Mouse (Mus musculus): ENCODE data around the gene Fam189b. TPM values are rescaled to one million over a fixed set of nuclear protein-coding genes. Genes with fewer than 3 reads are reported as not detected.
"Not testable (repeated sequence)": the region's sequence is repeated elsewhere in the genome, so short reads cannot be mapped to it uniquely, and the experiment has no call there.

Fam189b gene
- polyA plus RNA-seq, 1 experiment from 2014 or later = 15.1 TPM

GRCm38 (mm10) chr3:89210162-89210561 lies 27.2 kb downstream of the Fam189b start:
- Histone ChIP-seq H3K9me3 (replicated peaks) (no peaks in the 10 kb centered on the region), H3K4me3 (no peak overlapping the region), H3K9ac (no peak overlapping the region), H3K4me1 (peaks cover 18% of the 10 kb centered on the region), H3K4me2 (no peak overlapping the region), H3K36me3 (ENCODE audit: poor library complexity, severe bottlenecking) (peaks cover 57% of the 10 kb centered on the region), H3K27ac (no peak overlapping the region), H3K27me3 (no peaks in the 10 kb centered on the region)
- WGBS = 92% methylated on average over 13 of the region's 13 CpGs
- ATAC-seq = no peak

- WGBS = 88% methylated on average over 7 of the region's 7 CpGs
- Histone ChIP-seq H3K36me3 (ENCODE audit: poor library complexity, severe bottlenecking) (peaks cover 52% of the 10 kb centered on the region), H3K27ac (no peak overlapping the region), H3K4me3 (no peak overlapping the region), H3K4me2 (no peak overlapping the region), H3K27me3 (no peaks in the 10 kb centered on the region), H3K4me1 (peaks cover 23% of the 10 kb centered on the region), H3K9ac (no peak overlapping the region), H3K9me3 (replicated peaks) (no peaks in the 10 kb centered on the region)
- ATAC-seq = no peak
Observed at GRCm38 (mm10) chr3:89210731-89211130, 27.8 kb downstream of the Fam189b start.

- Histone ChIP-seq H3K4me2 (peak overlapping the region; percentile 70), H3K27ac (peak overlapping the region; percentile 97), H3K9me3 (replicated peaks) (no peaks in the 10 kb centered on the region), H3K36me3 (ENCODE audit: poor library complexity, severe bottlenecking) (peaks cover 32% of the 10 kb centered on the region), H3K4me1 (peaks cover 50% of the 10 kb centered on the region), H3K4me3 (peak overlapping the region; percentile 72), H3K9ac (peak overlapping the region; percentile 76), H3K27me3 (no peaks in the 10 kb centered on the region)
- under 1% methylated on average over 63 of the region's 69 CpGs for WGBS
- peak; percentile 86 for ATAC-seq
Observed at GRCm38 (mm10) chr3:89213803-89214530, 31.0 kb downstream of the Fam189b start.

GRCm38 (mm10) chr3:89214681-89215411 lies 31.9 kb downstream of the Fam189b start, which contains the start of gene Thbs3:
Gene Thbs3 (plus strand): TSS chr3:89215180.
- peak; percentile 11 for ATAC-seq
- H3K4me1 ChIP-seq = peaks cover 57% of the 10 kb centered on the region

GRCm38 (mm10) chr3:89215853-89216252 lies 32.9 kb downstream of the Fam189b start:
- ATAC-seq = peak; percentile 39

More at GRCm38 (mm10) chr3:89214681-89215411, 31.9 kb downstream of the Fam189b start, which contains the start of gene Thbs3:
- H3K27ac ChIP-seq = peak within 1 kb of the TSS; percentile 97
- WGBS = under 1% methylated on average over 18 of the region's 19 CpGs
- peak within 1 kb of the TSS; percentile 72 for H3K4me3 ChIP-seq
- peaks cover 28% of the 10 kb centered on the region for H3K36me3 ChIP-seq (ENCODE audit: poor library complexity, severe bottlenecking)
- no peaks in the 10 kb centered on the region for H3K9me3 ChIP-seq (replicated peaks)
- peak within 1 kb of the TSS; percentile 76 for H3K9ac ChIP-seq
- H3K27me3 ChIP-seq = no peaks in the 10 kb centered on the region
- H3K4me2 ChIP-seq = peak within 1 kb of the TSS; percentile 70

GRCm38 (mm10) chr3:89216407-89216806 lies 33.5 kb downstream of the Fam189b start:
- peak overlapping the region; percentile 70; the same call in 1 of the 2 replicates for H3K4me2 ChIP-seq
- WGBS = 69% methylated on average over 7 of the region's 7 CpGs
- H3K27ac ChIP-seq = peak overlapping the region; percentile 97; the same call in 1 of the 2 replicates
- peaks cover 25% of the 10 kb centered on the region for H3K36me3 ChIP-seq (ENCODE audit: poor library complexity, severe bottlenecking)
- H3K4me1 ChIP-seq = peaks cover 68% of the 10 kb centered on the region
- H3K27me3 ChIP-seq; ATAC-seq; H3K9me3 ChIP-seq (replicated peaks): not testable (repeated sequence)
- peak overlapping the region; percentile 76; the same call in 1 of the 2 replicates for H3K9ac ChIP-seq
- 0 out of 2 replicates have a peak overlapping the region, but pooled peaks have one; percentile 72 for H3K4me3 ChIP-seq

More at GRCm38 (mm10) chr3:89215853-89216252, 32.9 kb downstream of the Fam189b start:
- Histone ChIP-seq H3K4me3 (peak overlapping the region; percentile 72), H3K27ac (peak overlapping the region; percentile 97), H3K36me3 (ENCODE audit: poor library complexity, severe bottlenecking) (peaks cover 23% of the 10 kb centered on the region; the same call in 1 of the 2 replicates), H3K9me3 (replicated peaks) (no peaks in the 10 kb centered on the region), H3K4me1 (peaks cover 62% of the 10 kb centered on the region), H3K4me2 (peak overlapping the region; percentile 70), H3K27me3 (no peaks in the 10 kb centered on the region), H3K9ac (peak overlapping the region; percentile 76)
- 0% methylated on average over 6 of the region's 6 CpGs for WGBS

GRCm38 (mm10) chr3:89218271-89218670 lies 35.3 kb downstream of the Fam189b start:
- 70% methylated on average over 1 of the region's 1 CpGs for WGBS
- Histone ChIP-seq H3K4me2 (no peak overlapping the region), H3K9me3 (replicated peaks) (no peaks in the 10 kb centered on the region), H3K4me1 (peaks cover 68% of the 10 kb centered on the region), H3K9ac (peak overlapping the region; percentile 43; the same call in 1 of the 2 replicates), H3K36me3 (ENCODE audit: poor library complexity, severe bottlenecking) (peaks cover 40% of the 10 kb centered on the region), H3K27me3 (no peaks in the 10 kb centered on the region), H3K4me3 (no peak overlapping the region), H3K27ac (0 out of 2 replicates have a peak overlapping the region, but pooled peaks have one; percentile 1)
- no peak for ATAC-seq

GRCm38 (mm10) chr3:89219546-89219945 lies 36.6 kb downstream of the Fam189b start:
- Histone ChIP-seq H3K4me3 (no peak overlapping the region), H3K4me2 (no peak overlapping the region), H3K36me3 (ENCODE audit: poor library complexity, severe bottlenecking) (peaks cover 53% of the 10 kb centered on the region), H3K9me3 (replicated peaks) (no peaks in the 10 kb centered on the region), H3K27me3 (no peaks in the 10 kb centered on the region), H3K4me1 (peaks cover 79% of the 10 kb centered on the region), H3K9ac (peak overlapping the region; percentile 26; the same call in 1 of the 2 replicates), H3K27ac (peak overlapping the region; percentile 16)
- WGBS = 59% methylated on average over 8 of the region's 8 CpGs
- no peak for ATAC-seq

GRCm38 (mm10) chr3:89221167-89221566 lies 38.2 kb downstream of the Fam189b start:
- H3K9ac ChIP-seq = no peak overlapping the region
- 65% methylated on average over 5 of the region's 5 CpGs for WGBS
- no peak overlapping the region for H3K4me3 ChIP-seq
- ATAC-seq = no peak
- peak overlapping the region; percentile 5; the same call in 1 of the 2 replicates for H3K4me2 ChIP-seq
- no peaks in the 10 kb centered on the region for H3K27me3 ChIP-seq
- H3K27ac ChIP-seq = peak overlapping the region; percentile 57
- peaks cover 79% of the 10 kb centered on the region for H3K4me1 ChIP-seq
- H3K36me3 ChIP-seq (ENCODE audit: poor library complexity, severe bottlenecking) = peaks cover 60% of the 10 kb centered on the region
- no peaks in the 10 kb centered on the region for H3K9me3 ChIP-seq (replicated peaks)

- H3K36me3 ChIP-seq (ENCODE audit: poor library complexity, severe bottlenecking) = peaks cover 46% of the 10 kb centered on the region
- no peak for ATAC-seq
- peak overlapping the region; percentile 70 for H3K4me3 ChIP-seq
- WGBS = 23% methylated on average over 11 of the region's 11 CpGs
- no peaks in the 10 kb centered on the region for H3K27me3 ChIP-seq
- peak overlapping the region; percentile 87 for H3K9ac ChIP-seq
- H3K27ac ChIP-seq = peak overlapping the region; percentile 95
- H3K9me3 ChIP-seq (replicated peaks) = no peaks in the 10 kb centered on the region
- H3K4me1 ChIP-seq = peaks cover 78% of the 10 kb centered on the region
- peak overlapping the region; percentile 77 for H3K4me2 ChIP-seq
Observed at GRCm38 (mm10) chr3:89224796-89225195, 41.9 kb downstream of the Fam189b start.

- no peaks in the 10 kb centered on the region for H3K27me3 ChIP-seq
- peak overlapping the region; percentile 87 for H3K9ac ChIP-seq
- no peak for ATAC-seq
- WGBS = 4% methylated on average over 12 of the region's 12 CpGs
- peaks cover 42% of the 10 kb centered on the region for H3K36me3 ChIP-seq (ENCODE audit: poor library complexity, severe bottlenecking)
- peak overlapping the region; percentile 70 for H3K4me3 ChIP-seq
- no peaks in the 10 kb centered on the region for H3K9me3 ChIP-seq (replicated peaks)
- peak overlapping the region; percentile 77 for H3K4me2 ChIP-seq
- peak overlapping the region; percentile 95 for H3K27ac ChIP-seq
- H3K4me1 ChIP-seq = peaks cover 74% of the 10 kb centered on the region
Observed at GRCm38 (mm10) chr3:89225321-89225815, 42.4 kb downstream of the Fam189b start.

Measured in forebrain, embryonic 13.5 days (tissue).